Mouse (Mus musculus) embryonic stem cell, embryonic (primary cell): Measurements from ENCODE around the gene Shpk.

Experiments
- CTCF ChIA-PET, 4 experiments: fragments of 300-600 bp in 2 of 4; fragments of 350-600 bp in 2 of 4; sonication (Branson Sonifier 250); formaldehyde crosslinking; loops; one replicate each; lab custom pipeline; 2022; ENCODE audit warnings: inconsistent platforms in 2 of 4; lab: Charles Lee
- POLR2A ChIA-PET, 4 experiments: fragments of 300-600 bp in 2 of 4; fragments of 350-600 bp in 2 of 4; sonication (Branson Sonifier 250); formaldehyde crosslinking; loops; one replicate each; lab custom pipeline; 2022; ENCODE audit warnings: antibody characterized with exemption in 4 of 4, inconsistent platforms in 1 of 4; lab: Charles Lee

Shpk gene

DNA sequence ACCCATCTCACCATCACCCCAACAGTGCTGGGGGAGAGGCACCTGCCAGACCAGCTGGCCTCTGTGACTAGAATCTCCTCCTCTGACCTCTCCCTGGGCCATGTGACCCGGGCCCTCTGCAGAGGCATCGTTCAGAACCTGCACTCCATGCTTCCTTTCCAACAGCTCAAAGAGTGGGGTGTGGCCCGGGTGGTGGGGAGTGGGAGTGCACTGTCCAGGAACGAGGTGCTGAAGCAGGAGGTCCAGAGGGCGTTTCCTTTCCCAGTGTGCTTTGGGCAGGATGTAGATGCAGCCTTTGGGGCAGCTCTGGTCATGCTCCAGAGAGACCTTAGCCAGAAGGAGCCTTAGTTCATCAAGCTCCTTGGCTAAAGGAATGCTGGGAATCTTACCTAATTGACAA is 23.6 kb downstream of the Shpk start:
- ChIA-PET CTCF (interaction anchor here in 3 of 4 experiments (0.6 to 1.7 kb wide), 4 partner anchors 21 to 215 kb away, joined by 3 to 4 read pairs (median 3); no protein-coding TSS in a partner anchor), POLR2A (interaction anchor here in 2 of 4 experiments (1.0 to 3.8 kb wide), 4 partner anchors 24 to 85 kb away, joined by 3 to 12 read pairs (median 4); partner anchors contain the start of genes Ctns (in 2 of the 2), Shpk (in 2 of the 2) and Haspin (in 1 of the 2))

DNA sequence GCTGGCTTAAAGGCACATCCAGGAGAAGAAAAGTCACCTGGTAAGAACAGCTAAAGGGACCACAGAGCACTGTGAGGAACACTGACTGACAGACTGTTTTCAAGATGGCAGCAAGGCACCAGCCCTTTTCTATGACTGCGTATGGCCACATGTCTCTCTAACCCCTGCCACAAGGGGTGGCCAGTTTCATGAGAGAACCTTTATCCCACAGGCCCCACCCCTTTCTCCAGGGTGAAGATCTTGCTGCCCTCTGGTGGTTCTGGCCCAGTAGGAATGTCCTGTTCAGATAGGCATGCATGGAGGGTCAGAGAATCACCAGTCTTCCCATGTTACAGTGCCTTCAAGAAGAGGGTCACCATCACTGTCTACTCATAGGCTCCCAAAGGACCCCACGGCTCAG is 24.7 kb downstream of the Shpk start:
- ChIA-PET POLR2A (interaction anchor here in 2 of 4 experiments (0.6 to 3.8 kb wide), 4 partner anchors 25 to 97 kb away, joined by 3 to 12 read pairs (median 3); partner anchors contain the start of genes Ctns (in 1 of the 2), Haspin (in 1 of the 2) and Shpk (in 1 of the 2)), CTCF (no interaction called here)

DNA sequence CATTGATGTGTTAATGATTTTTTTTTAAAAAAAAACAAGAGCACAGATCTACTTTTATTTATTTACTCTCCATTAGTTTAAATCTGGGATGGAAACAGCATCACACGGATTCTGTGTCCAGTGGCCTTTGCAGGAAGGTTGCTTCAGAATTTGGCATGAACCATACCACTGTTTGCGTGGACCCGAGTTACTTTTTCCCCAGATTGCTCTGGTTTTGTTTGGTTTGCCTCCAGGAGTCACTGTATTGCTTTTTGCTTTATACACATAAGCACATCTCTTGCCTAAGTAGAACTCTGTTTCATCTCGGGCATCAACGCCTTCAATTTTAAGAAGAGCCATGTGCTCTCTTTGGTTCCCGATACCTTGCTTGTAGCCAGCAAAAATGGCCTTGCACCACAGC is 26.6 kb downstream of the Shpk start:
- POLR2A ChIA-PET: interaction anchor here in 1 of 4 experiments (3.8 kb wide), 1 partner anchor 27 kb away, joined by 12 read pairs; the partner anchor contains the start of genes Ctns and Shpk
- CTCF ChIA-PET: no interaction called here

DNA sequence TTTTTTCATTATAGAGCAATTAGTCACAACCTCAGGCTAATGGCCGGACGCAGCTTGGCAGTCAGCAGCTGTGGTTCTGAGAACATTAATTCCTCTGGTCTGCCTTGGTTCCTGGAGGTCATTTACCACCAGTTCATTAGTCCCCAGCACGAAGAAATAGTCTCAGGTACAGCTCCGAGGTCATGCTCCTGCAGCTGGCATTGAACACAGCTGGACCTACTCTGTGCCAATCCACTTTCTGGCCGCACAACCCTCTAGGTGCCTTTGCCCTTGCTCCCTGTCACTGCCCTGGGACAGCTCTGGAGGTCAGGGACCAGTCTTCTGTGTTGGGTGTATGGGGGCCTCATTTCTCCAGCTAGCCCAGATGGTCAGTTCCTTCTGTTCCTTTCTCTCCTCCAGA is 29.6 kb downstream of the Shpk start:
- ChIA-PET CTCF (no interaction called here), POLR2A (interaction anchor here in 1 of 4 experiments (0.6 kb wide), 1 partner anchor 42 kb away, joined by 4 read pairs; no protein-coding TSS in a partner anchor)

DNA sequence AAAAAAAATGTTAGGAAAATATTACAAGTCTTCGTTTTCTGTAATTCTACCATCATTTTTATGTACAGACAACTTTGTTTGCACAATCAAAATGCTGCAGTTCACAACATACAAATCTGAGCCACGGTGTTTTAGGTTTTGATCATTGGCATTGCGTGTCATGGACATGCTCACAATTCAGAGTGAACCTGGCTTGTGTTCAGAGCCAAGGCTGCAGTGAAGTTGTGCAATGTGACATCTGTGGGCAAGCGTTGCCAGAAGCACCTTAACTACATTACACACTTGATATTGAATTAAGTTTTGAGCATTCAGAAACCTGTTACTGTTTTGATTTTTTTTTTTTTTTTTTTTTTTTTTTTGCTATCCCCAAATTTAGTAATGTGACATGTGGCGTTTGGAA is 30.8 kb downstream of the Shpk start:
- CTCF ChIA-PET: no interaction called here
- POLR2A ChIA-PET: no interaction called here

DNA sequence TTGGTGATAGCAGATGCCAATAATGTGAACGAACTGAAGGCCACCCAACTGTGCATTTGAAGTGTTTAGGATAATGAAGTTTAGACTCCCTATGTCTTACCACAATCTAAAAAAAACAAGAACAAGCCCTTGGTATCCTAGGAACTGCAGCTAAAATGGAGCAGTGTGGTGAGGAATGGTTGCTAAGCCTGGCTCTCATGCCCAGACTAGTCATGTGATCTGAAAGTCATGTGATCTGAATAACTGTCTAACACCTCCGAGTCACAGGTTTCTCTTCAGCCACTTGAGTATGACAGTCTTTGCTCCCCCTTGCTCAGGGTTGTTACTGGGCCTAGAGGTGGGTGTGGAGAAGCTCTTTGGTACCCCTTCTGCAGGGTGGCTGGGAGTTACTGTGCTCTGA is 33.3 kb downstream of the Shpk start:
- CTCF ChIA-PET: interaction anchor here in 1 of 4 experiments (0.6 kb wide), 1 partner anchor 11 kb away, joined by 4 read pairs; no protein-coding TSS in a partner anchor
- POLR2A ChIA-PET: interaction anchor here in 2 of 4 experiments (1.2 to 1.5 kb wide), 2 partner anchors 34 to 35 kb away, joined by 3 to 5 read pairs; partner anchors contain the start of genes Ctns (in 1 of the 2) and Shpk (in 1 of the 2)

DNA sequence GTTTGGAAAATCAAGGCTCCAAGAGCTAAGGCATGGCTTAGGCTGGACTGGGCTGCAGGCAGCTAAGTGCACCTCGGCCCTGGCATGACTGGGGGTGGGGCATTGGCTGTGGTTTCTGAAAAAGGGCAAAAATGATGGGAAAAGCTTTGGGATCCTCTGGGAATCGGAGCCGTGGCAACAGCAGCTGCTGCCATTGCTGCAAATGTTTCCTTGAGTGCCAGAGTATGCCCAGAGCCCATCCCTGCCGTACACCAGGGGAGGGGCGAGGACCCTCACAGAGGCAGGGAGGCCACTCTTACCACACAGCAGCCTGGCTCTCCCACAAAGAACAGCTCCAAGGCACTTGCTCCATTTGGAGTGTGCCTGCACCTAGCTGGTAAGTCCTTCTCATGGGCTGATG is 34.7 kb downstream of the Shpk start, which contains the start of gene Trpv1:
Gene Trpv1 (plus strand): TSS at position 301 of the 400 bp plus-strand sequence.
- POLR2A ChIA-PET: interaction anchor here in 2 of 4 experiments (1.2 to 1.4 kb wide), 2 partner anchors 34 to 35 kb away, joined by 3 read pairs; partner anchors contain the start of genes Ctns (in 1 of the 2) and Shpk (in 1 of the 2)
- CTCF ChIA-PET: interaction anchor here in 1 of 4 experiments (1.4 kb wide), 1 partner anchor 47 kb away, joined by 3 read pairs; no protein-coding TSS in a partner anchor

DNA sequence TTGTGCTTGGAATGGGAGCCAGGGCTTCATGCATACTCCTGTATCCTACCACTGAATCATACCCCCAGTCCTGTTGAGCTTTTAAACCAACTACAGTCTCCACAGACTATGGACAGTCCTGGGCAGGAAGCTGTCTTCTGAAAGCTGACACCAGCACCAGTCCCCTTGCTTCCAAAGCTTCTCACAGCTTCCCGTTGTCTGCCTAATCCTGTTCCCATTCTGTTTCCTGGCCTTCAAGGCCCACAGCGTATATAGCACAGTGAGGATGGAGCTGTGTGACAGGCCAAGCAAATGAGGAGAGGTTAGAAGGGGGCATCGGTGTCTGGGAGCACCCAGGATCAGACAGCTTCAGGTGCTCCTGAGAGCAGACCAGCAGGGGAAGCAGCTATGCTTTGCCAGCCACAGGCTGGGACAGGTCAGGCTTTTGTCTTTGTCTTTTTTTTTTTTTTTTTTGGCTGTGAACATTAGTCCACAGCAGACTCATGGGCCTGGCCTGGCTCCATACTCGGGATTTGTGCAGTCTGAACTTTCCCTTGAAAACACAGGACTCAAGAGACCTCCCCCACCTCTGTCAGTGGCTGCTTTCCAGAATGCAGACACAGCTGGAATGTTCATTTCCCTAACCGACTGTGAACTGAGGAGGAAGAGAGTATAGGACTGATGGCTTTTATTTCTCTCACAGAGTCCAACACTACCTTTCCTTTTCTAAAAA is 36.9 kb downstream of the Shpk start:
- CTCF ChIA-PET: no interaction called here
- POLR2A ChIA-PET: interaction anchor here in 1 of 4 experiments (0.7 kb wide), 2 partner anchors 228 to 373 kb away, joined by 4 to 5 read pairs; no protein-coding TSS in a partner anchor

DNA sequence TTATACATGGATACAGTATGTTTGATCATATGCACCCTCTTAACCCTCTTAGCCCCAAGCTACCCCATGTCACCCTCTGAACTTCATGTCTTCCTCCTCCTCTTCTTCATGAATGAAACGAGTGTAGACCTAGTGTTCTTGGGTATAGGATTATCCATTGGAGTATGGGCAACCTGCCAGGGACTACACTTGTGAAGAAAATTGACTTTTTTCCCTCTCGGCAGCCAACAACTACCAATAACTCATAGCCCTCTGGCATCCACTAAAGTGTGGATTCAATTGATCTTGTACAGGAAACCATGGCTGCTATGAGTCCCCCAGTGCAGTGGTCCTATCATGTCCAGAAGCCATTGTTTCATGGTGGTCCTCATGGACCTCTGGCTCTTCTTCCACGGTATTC is 37.5 kb downstream of the Shpk start:
- ChIA-PET POLR2A (interaction anchor here in 1 of 4 experiments (0.7 kb wide), 2 partner anchors 229 to 374 kb away, joined by 4 to 5 read pairs; no protein-coding TSS in a partner anchor), CTCF (no interaction called here)

DNA sequence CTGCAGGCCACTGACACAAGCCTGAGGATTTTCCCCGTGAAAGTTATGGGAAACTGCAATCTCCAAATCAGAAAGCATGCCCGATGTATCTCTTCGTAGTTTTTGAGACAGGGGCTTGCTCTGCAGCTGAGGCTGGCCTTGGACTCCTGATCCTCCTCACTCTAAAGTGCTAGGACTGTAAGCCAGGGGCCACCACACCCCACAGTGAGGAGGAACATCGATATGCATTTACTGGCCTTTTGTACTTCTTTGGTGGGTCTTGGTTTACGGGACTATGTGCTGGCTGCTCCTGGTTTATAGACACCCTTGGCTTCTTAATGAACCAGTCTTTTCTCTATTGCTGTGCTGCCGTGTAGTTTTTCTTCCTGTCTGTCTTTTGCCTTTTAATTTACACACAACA is 42.9 kb downstream of the Shpk start:
- POLR2A ChIA-PET: interaction anchor here in 1 of 4 experiments (1.1 kb wide), 1 partner anchor 15 kb away, joined by 3 read pairs; no protein-coding TSS in a partner anchor
- CTCF ChIA-PET: no interaction called here

DNA sequence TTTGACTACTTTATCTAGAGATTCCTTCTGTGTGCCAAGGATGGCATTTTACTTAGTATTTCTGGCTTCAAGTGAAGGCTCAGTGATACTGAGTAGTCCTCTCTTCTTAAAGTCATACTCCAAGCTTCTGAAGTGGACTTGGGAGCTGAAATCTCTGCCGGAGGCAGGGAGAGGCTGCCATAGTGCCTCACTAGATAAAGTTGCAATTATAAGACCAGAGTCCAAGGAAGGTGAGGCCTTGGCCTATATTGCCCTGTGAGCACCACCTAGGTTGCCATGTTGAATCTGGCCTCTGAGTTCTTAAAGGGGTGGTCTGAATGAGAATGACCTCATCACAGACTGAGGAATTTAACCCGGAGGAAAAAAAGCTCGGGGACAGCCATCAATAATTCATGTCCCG is 43.5 kb downstream of the Shpk start:
- POLR2A ChIA-PET: interaction anchor here in 1 of 4 experiments (0.5 kb wide), 1 partner anchor 91 kb away, joined by 3 read pairs; no protein-coding TSS in a partner anchor
- CTCF ChIA-PET: no interaction called here

DNA sequence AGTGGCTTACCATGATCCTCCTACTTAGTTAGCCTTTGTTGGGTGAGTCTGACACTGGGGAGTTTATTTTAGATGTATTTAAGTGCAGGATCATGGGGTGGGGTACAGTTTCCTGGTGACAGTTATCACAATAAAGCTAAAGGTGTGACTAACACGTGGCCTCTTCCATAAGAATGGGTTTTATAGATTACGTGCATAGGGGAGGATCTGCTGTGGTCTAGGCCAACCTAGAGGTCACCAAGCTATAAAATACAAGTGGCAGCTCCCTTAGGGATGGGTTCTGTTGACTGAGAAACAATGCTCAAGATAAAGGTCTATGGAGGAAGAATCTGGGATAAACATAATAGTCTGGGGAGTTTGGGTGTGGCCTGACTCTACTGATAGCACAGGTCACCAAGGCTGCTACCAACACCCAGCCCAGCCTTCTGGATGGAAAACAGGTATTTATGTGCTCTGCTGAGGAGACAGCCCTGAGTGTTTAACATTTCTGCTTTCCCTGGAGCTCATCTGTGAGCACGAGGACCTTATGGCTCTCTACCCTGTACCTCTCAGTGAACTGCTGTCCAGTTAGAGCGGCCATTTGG is 58.2 kb downstream of the Shpk start:
- ChIA-PET CTCF (no interaction called here), POLR2A (interaction anchor here in 3 of 4 experiments (0.7 to 2.2 kb wide), 12 partner anchors 8 to 328 kb away, joined by 3 to 10 read pairs (median 4); partner anchors contain the start of genes Ctns (in 2 of the 3), Shpk (in 2 of the 3) and Trpv3 (in 2 of the 3))

DNA sequence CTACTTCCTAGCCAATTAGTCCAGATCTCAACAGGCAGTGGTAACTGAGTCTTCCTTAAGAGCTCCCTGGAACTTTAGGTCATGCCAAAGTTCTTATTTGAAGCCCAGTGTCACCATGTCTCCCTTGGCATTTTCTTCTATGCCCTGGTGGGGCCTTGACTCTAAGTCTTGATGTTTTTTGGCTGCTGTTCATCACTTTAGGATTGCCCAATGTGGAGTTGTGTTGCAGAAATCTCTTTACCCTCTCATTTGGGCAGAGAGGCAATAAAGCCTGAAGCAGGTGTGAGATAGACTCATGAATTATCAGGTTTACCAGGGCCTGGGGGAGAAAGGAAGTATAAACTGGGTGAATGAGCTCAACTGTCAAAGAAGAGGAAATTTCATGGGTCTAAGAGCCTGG is 59.4 kb downstream of the Shpk start:
- POLR2A ChIA-PET: interaction anchor here in 2 of 4 experiments (0.6 to 2.2 kb wide), 3 partner anchors 9 to 66 kb away, joined by 3 to 10 read pairs (median 3); partner anchors contain the start of gene Trpv3 (in 2 of the 2)
- CTCF ChIA-PET: no interaction called here

DNA sequence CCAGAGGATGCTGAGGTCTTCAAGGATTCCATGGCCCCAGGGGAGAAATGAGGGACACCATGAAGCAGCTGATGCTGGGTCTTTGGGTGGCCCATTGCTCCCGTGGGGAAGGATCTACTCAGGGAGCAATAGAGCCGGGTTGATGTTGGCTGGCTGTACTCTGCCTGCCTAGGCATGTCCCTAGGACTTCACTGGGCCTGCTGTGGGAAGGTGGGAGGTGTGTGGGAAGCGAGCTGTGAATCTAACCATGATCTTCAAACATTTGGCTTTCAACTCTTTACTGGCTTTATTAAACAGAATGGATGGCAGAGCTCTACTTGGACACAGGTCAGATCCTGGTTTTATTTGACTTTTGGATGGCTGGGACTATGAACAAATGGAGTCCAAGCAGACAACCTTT is 61.2 kb downstream of the Shpk start:
- CTCF ChIA-PET: interaction anchor here in 1 of 4 experiments (0.5 kb wide), 1 partner anchor 445 kb away, joined by 3 read pairs; no protein-coding TSS in a partner anchor
- POLR2A ChIA-PET: no interaction called here

DNA sequence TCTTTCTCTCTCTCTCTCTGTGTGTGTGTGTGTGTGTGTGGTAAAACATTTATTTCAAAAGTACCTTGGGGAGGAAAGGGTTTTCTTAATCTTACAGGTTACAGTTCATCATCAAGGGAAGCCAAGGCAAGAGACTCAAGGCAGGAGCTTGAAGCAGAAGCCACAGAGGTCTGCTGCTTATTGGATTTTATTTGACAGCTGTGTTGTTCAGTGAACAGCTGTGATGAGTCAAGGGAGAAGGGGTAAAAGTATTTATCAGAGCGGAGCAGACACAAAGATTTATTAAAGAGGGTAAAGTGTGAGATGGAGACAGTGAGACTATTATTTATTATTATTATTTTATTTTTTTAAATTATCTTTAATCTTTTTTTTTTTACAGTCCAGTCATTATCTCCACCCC is 62.1 kb downstream of the Shpk start:
- POLR2A ChIA-PET: interaction anchor here in 1 of 4 experiments (0.7 kb wide), 1 partner anchor 395 kb away, joined by 3 read pairs; no protein-coding TSS in a partner anchor
- CTCF ChIA-PET: no interaction called here

DNA sequence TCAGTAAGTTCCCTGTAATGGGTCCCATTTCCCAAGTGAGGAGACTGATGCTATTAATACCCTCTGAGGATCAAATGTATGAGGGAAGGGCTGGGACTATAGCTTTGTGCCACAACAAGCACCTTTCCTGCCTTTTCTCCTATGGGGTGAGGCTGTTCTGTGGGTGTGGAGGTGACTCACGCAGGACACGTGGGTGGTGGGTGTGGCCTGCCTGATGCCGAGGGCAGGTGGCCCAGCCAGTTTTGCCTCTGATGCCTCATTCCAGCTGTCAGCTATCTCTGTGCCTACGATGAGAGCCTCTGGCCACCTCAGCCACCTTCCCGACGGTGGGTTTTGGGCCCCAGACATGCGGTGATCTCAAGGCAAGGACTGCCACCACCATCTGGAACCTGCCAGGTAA is 68.0 kb downstream of the Shpk start, which contains the start of gene Trpv3:
Gene Trpv3 (plus strand): TSS at position 122 of the 400 bp plus-strand sequence.
- CTCF ChIA-PET: interaction anchor here in 2 of 4 experiments (0.6 to 1.2 kb wide), 2 partner anchors 14 to 670 kb away, joined by 4 read pairs; no protein-coding TSS in a partner anchor

More for the DNA sequence above, 68.0 kb downstream of the Shpk start, which contains the start of gene Trpv3:
- POLR2A ChIA-PET: interaction anchor here in 3 of 4 experiments (0.6 to 2.0 kb wide), 7 partner anchors 9 to 137 kb away, joined by 3 to 10 read pairs (median 3); partner anchors contain the start of genes Ctns (in 1 of the 3) and Shpk (in 1 of the 3)
